Mouse (Mus musculus) spleen, adult 2 months (tissue): ENCODE data around the gene Txndc17.

Experiments
- CTCF ChIP-seq: fragments of 200-500 bp; IDR thresholded peaks from 2 replicates; pipeline ENCODE4 v1.5.1; 2011; ENCODE audit warnings: mild to moderate bottlenecking, inconsistent platforms; ENCODE audit not compliant: insufficient read depth, insufficient read length, insufficient replicate concordance; ENCODE audit errors: extremely low read depth
- POLR2A ChIP-seq: fragments of 200-500 bp; IDR thresholded peaks from 2 replicates; pipeline ENCODE4 v1.6.1; 2011; ENCODE audit warnings: low read depth, low read length, inconsistent platforms

DNA sequence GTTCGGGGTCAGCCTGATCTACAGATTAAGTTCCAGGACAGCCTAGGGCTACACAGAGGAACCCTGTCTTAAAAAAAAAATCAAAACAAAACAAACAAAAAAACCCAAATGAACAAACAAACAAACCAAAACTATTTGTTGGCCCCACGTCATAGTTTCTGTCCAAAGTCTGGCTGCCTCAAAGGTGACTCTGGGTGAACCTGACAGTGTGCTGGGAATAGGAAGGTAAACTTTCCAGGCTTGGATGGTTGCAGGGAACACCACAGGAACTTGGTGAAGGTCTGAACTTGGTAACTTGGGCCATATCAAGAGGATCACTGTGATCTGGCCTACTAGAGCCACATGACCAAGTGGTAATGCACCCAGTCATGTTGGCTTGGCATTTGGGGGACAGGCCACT, 49.1 kb downstream of the Txndc17 start:
- no peak for TF ChIP-seq POLR2A
- no peak for TF ChIP-seq CTCF
